Mouse (Mus musculus) spleen, adult 12 weeks (tissue): ENCODE measurements around the gene Gm40193.

ENCODE experiments used
- DNase-seq: peaks from one replicate; pipeline ENCODE4 v3.0.0; 2022; ENCODE audit warnings: low spot score

Gm40193 gene

GRCm38 (mm10) chr11:70506385-70506784 is 26.4 kb downstream of the Gm40193 start:
- peak; percentile 40 for DNase-seq

- DNase-seq, result no peak
Measured at GRCm38 (mm10) chr11:70504970-70505369, 27.8 kb downstream of the Gm40193 start, which contains the start of gene Tm4sf5. Gene Tm4sf5, plus strand, starts transcription at chr11:70505244.

GRCm38 (mm10) chr11:70502018-70502417 is 30.7 kb downstream of the Gm40193 start:
- no peak for DNase-seq

GRCm38 (mm10) chr11:70500476-70500812 is 32.3 kb downstream of the Gm40193 start:
- DNase-seq, result no peak

- no peak for DNase-seq
Measured at GRCm38 (mm10) chr11:70499566-70500475, 32.9 kb downstream of the Gm40193 start.

GRCm38 (mm10) chr11:70489684-70490083 is 43.1 kb downstream of the Gm40193 start:
- DNase-seq, result no peak

- DNase-seq, result no peak
Measured at GRCm38 (mm10) chr11:70489138-70489537, 43.6 kb downstream of the Gm40193 start.

GRCm38 (mm10) chr11:70487816-70488215 is 44.9 kb downstream of the Gm40193 start:
- no peak for DNase-seq

GRCm38 (mm10) chr11:70485498-70485897 is 47.2 kb downstream of the Gm40193 start:
- DNase-seq, result no peak
